Mouse (Mus musculus): ENCODE results near the gene Tmco4. TPM values are rescaled to one million over a fixed set of nuclear protein-coding genes. Genes with fewer than 3 reads are reported as not detected.
A peak's percentile ranks its signal among the peaks of the same experiment; 100 is the strongest.

The Tmco4 gene
- polyA plus RNA-seq, 1 experiment from 2014 or later: 0.75 TPM

- no peak for ATAC-seq (replicated peaks)
- Histone ChIP-seq H3K9ac (no peak overlapping the region), H3K4me1 (peaks cover 24% of the 10 kb centered on the region), H3K9me3 (no peaks in the 10 kb centered on the region), H3K27me3 (replicated peaks) (peaks cover 39% of the 10 kb centered on the region), H3K4me2 (peak overlapping the region; percentile 96; the same call in 1 of the 2 replicates), H3K27ac (0 out of 2 replicates have a peak overlapping the region, but pooled peaks have one; percentile 20), H3K4me3 (no peak overlapping the region), H3K36me3 (replicated peaks) (no peaks in the 10 kb centered on the region)
- WGBS: 32% methylated on average over 7 of the region's 7 CpGs
Measured at GRCm38 (mm10) chr4:139091066-139091465, 118.4 kb downstream of the Tmco4 start.

- Histone ChIP-seq H3K9me3 (no peaks in the 10 kb centered on the region), H3K27me3 (replicated peaks) (peaks cover 39% of the 10 kb centered on the region), H3K36me3 (replicated peaks) (no peaks in the 10 kb centered on the region), H3K4me2 (peak overlapping the region; percentile 96), H3K4me3 (peak overlapping the region; percentile 52), H3K27ac (peak overlapping the region; percentile 55; the same call in 1 of the 2 replicates), H3K4me1 (peaks cover 24% of the 10 kb centered on the region), H3K9ac (peak overlapping the region; percentile 52)
- 2% methylated on average over 28 of the region's 28 CpGs for WGBS
- peak; percentile 48 for ATAC-seq (replicated peaks)
Measured at GRCm38 (mm10) chr4:139091478-139092355, 119.0 kb downstream of the Tmco4 start.

GRCm38 (mm10) chr4:139092356-139093195 is 119.9 kb downstream of the Tmco4 start, which contains the start of gene Nbl1:
TSS of gene Nbl1 (minus strand) at chr4:139092993.
- no peaks in the 10 kb centered on the region for H3K36me3 ChIP-seq (replicated peaks)
- H3K27ac ChIP-seq: peak within 1 kb of the TSS; percentile 55; the same call in 1 of the 2 replicates
- H3K4me2 ChIP-seq: peak within 1 kb of the TSS; percentile 96
- H3K9me3 ChIP-seq: no peaks in the 10 kb centered on the region
- H3K27me3 ChIP-seq (replicated peaks): peaks cover 36% of the 10 kb centered on the region
- under 1% methylated on average over 90 of the region's 105 CpGs for WGBS
- peaks cover 24% of the 10 kb centered on the region for H3K4me1 ChIP-seq
- peak within 1 kb of the TSS; percentile 52 for H3K9ac ChIP-seq
- H3K4me3 ChIP-seq: peak within 1 kb of the TSS; percentile 52
- no peak for ATAC-seq (replicated peaks)

GRCm38 (mm10) chr4:139093196-139093530 is 120.5 kb downstream of the Tmco4 start:
- H3K27ac ChIP-seq: no peak overlapping the region
- ATAC-seq (replicated peaks): no peak
- H3K4me1 ChIP-seq: peaks cover 24% of the 10 kb centered on the region
- no peaks in the 10 kb centered on the region for H3K36me3 ChIP-seq (replicated peaks)
- H3K9ac ChIP-seq: peak overlapping the region; percentile 52; the same call in 1 of the 2 replicates
- 21% methylated on average over 13 of the region's 13 CpGs for WGBS
- H3K27me3 ChIP-seq (replicated peaks): peaks cover 35% of the 10 kb centered on the region
- H3K9me3 ChIP-seq: no peaks in the 10 kb centered on the region
- H3K4me2 ChIP-seq: peak overlapping the region; percentile 96
- H3K4me3 ChIP-seq: peak overlapping the region; percentile 52

GRCm38 (mm10) chr4:139095406-139095805 is 122.7 kb downstream of the Tmco4 start:
- peaks cover 35% of the 10 kb centered on the region for H3K27me3 ChIP-seq (replicated peaks)
- 50% methylated on average over 1 of the region's 1 CpGs for WGBS

GRCm38 (mm10) chr4:139096201-139096600 is 123.5 kb downstream of the Tmco4 start:
- H3K4me3 ChIP-seq: no peak overlapping the region
- H3K36me3 ChIP-seq (replicated peaks): no peaks in the 10 kb centered on the region
- no peak for ATAC-seq (replicated peaks)
- no peak overlapping the region for H3K27ac ChIP-seq
- H3K4me2 ChIP-seq: no peak overlapping the region
- H3K27me3 ChIP-seq (replicated peaks): peaks cover 27% of the 10 kb centered on the region
- H3K4me1 ChIP-seq: peaks cover 20% of the 10 kb centered on the region
- H3K9me3 ChIP-seq: no peaks in the 10 kb centered on the region
- 80% methylated on average over 5 of the region's 5 CpGs for WGBS
- no peak overlapping the region for H3K9ac ChIP-seq

More at GRCm38 (mm10) chr4:139095406-139095805, 122.7 kb downstream of the Tmco4 start:
- Histone ChIP-seq H3K9me3 (no peaks in the 10 kb centered on the region), H3K9ac (no peak overlapping the region), H3K4me2 (no peak overlapping the region), H3K36me3 (replicated peaks) (no peaks in the 10 kb centered on the region), H3K27ac (no peak overlapping the region), H3K4me1 (peaks cover 21% of the 10 kb centered on the region), H3K4me3 (no peak overlapping the region)
- ATAC-seq (replicated peaks): no peak

- H3K9me3 ChIP-seq: no peaks in the 10 kb centered on the region
- WGBS: 85% methylated on average over 8 of the region's 8 CpGs
- no peaks in the 10 kb centered on the region for H3K27me3 ChIP-seq (replicated peaks)
- H3K27ac ChIP-seq: no peak overlapping the region
- H3K4me1 ChIP-seq: no peaks in the 10 kb centered on the region; the same call in 1 of the 2 replicates
- H3K9ac ChIP-seq: no peak overlapping the region
- no peak for ATAC-seq (replicated peaks)
- H3K36me3 ChIP-seq (replicated peaks): peaks cover 3% of the 10 kb centered on the region; the same call in 1 of the 2 replicates
- H3K4me3 ChIP-seq: no peak overlapping the region
- H3K4me2 ChIP-seq: no peak overlapping the region
Measured at GRCm38 (mm10) chr4:139100326-139100725, 127.6 kb downstream of the Tmco4 start.

- ATAC-seq (replicated peaks): no peak
- no peak overlapping the region for H3K4me2 ChIP-seq
- H3K4me1 ChIP-seq: no peaks in the 10 kb centered on the region; the same call in 1 of the 2 replicates
- WGBS: 87% methylated on average over 6 of the region's 6 CpGs
- no peak overlapping the region for H3K4me3 ChIP-seq
- no peaks in the 10 kb centered on the region for H3K9me3 ChIP-seq
- H3K27me3 ChIP-seq (replicated peaks): no peaks in the 10 kb centered on the region
- no peak overlapping the region for H3K27ac ChIP-seq
- H3K36me3 ChIP-seq (replicated peaks): peaks cover 3% of the 10 kb centered on the region; the same call in 1 of the 2 replicates
- no peak overlapping the region for H3K9ac ChIP-seq
Measured at GRCm38 (mm10) chr4:139101546-139101945, 128.9 kb downstream of the Tmco4 start.

GRCm38 (mm10) chr4:139105453-139105852 is 132.8 kb downstream of the Tmco4 start:
- no peak for ATAC-seq (replicated peaks)
- H3K9me3 ChIP-seq: no peaks in the 10 kb centered on the region
- 93% methylated on average over 1 of the region's 1 CpGs for WGBS
- no peak overlapping the region for H3K27ac ChIP-seq
- H3K36me3 ChIP-seq (replicated peaks): peaks cover 3% of the 10 kb centered on the region; the same call in 1 of the 2 replicates
- H3K27me3 ChIP-seq (replicated peaks): no peaks in the 10 kb centered on the region
- no peak overlapping the region for H3K4me3 ChIP-seq
- no peak overlapping the region for H3K9ac ChIP-seq
- H3K4me1 ChIP-seq: no peaks in the 10 kb centered on the region; the same call in 1 of the 2 replicates
- no peak overlapping the region for H3K4me2 ChIP-seq

Other genes with a start within 250 kb of the Tmco4 start
- gene Pla2g2c, start 248.1 kb upstream of the Tmco4 start, polyA plus RNA-seq (2015; fragmentation: Nextera tagmentation; extraction: Ambion mirVana): 0.74 and 1.1 TPM in 2 replicates
- 4.3 and 4.7 TPM in 2 replicates for gene Ubxn10, start 235.7 kb upstream of the Tmco4 start, polyA plus RNA-seq (2015; fragmentation: Nextera tagmentation; extraction: Ambion mirVana)
- gene Pla2g2f, start 215.3 kb upstream of the Tmco4 start, polyA plus RNA-seq (2015; fragmentation: Nextera tagmentation; extraction: Ambion mirVana): 0.06 and 0.13 TPM in 2 replicates
- 0.10 and 0.31 TPM in 2 replicates for gene Pla2g2d, start 197.2 kb upstream of the Tmco4 start, polyA plus RNA-seq (2015; fragmentation: Nextera tagmentation; extraction: Ambion mirVana)
- gene Pla2g5, start 109.4 kb upstream of the Tmco4 start, polyA plus RNA-seq (2015; fragmentation: Nextera tagmentation; extraction: Ambion mirVana): 0.46 and 0.75 TPM in 2 replicates
- gene Gm13030, start 98.9 kb upstream of the Tmco4 start, polyA plus RNA-seq (2015; fragmentation: Nextera tagmentation; extraction: Ambion mirVana): not detected in 2 replicates
- not detected in 2 replicates for gene Pla2g2e, start 94.9 kb upstream of the Tmco4 start, polyA plus RNA-seq (2015; fragmentation: Nextera tagmentation; extraction: Ambion mirVana)
- 2.4 and 2.8 TPM in 2 replicates for gene Otud3, start 58.9 kb upstream of the Tmco4 start, polyA plus RNA-seq (2015; fragmentation: Nextera tagmentation; extraction: Ambion mirVana)
- 0.58 TPM in 1 of 2 replicates, not detected in the other for gene Rnf186, start 5.8 kb upstream of the Tmco4 start, polyA plus RNA-seq (2015; fragmentation: Nextera tagmentation; extraction: Ambion mirVana)
- gene Htr6, start 102.7 kb downstream of the Tmco4 start, polyA plus RNA-seq (2015; fragmentation: Nextera tagmentation; extraction: Ambion mirVana): 0.50 and 0.56 TPM in 2 replicates
- 42.3 and 50.7 TPM in 2 replicates for gene Nbl1, start 120.1 kb downstream of the Tmco4 start, polyA plus RNA-seq (2015; fragmentation: Nextera tagmentation; extraction: Ambion mirVana)
- gene Minos1, start 158.2 kb downstream of the Tmco4 start, polyA plus RNA-seq (2015; fragmentation: Nextera tagmentation; extraction: Ambion mirVana): 323 and 328 TPM in 2 replicates
- 330 and 331 TPM in 2 replicates for gene Capzb, start 220.0 kb downstream of the Tmco4 start, polyA plus RNA-seq (2015; fragmentation: Nextera tagmentation; extraction: Ambion mirVana)